Mouse (Mus musculus): Measurements from ENCODE around the gene Spred2. TPM values are rescaled to one million over a fixed set of nuclear protein-coding genes. Genes with fewer than 3 reads are reported as not detected.
A peak's percentile ranks its signal among the peaks of the same experiment; 100 is the strongest.
"Not testable (repeated sequence)": the region's sequence is repeated elsewhere in the genome, so short reads cannot be mapped to it uniquely, and the experiment has no call there.

Gene Spred2
- total RNA-seq, 2 experiments from 2014 or later, result 20.5 to 28.4 TPM

- DNase-seq (ENCODE audit: low spot score), result no peak
- intact Hi-C loops (cut with DNase I), result no loop called here
Observed at GRCm38 (mm10) chr11:19997940-19998339, 73.8 kb downstream of the Spred2 start.

- intact Hi-C loops (cut with DNase I), result no loop called here
- no peak for DNase-seq (ENCODE audit: low spot score)
Observed at GRCm38 (mm10) chr11:20002883-20003282, 78.7 kb downstream of the Spred2 start.

- no peak for DNase-seq (ENCODE audit: low spot score)
Observed at GRCm38 (mm10) chr11:20007701-20008100, 83.5 kb downstream of the Spred2 start.

GRCm38 (mm10) chr11:20011210-20011978 lies 87.2 kb downstream of the Spred2 start:
- DNase-seq (ENCODE audit: low spot score), result no peak
- intact Hi-C loops (cut with DNase I), result loop anchor here (2.0 kb wide), 1 partner anchor 17 kb away; no protein-coding TSS in a partner anchor

More at GRCm38 (mm10) chr11:20007701-20008100, 83.5 kb downstream of the Spred2 start:
- intact Hi-C loops (cut with DNase I), result loop anchor here (5.0 kb wide), 1 partner anchor 35 kb away; no protein-coding TSS in a partner anchor

- DNase-seq (ENCODE audit: low spot score), result no peak
- intact Hi-C loops (cut with DNase I), result no loop called here
Observed at GRCm38 (mm10) chr11:20013366-20013765, 89.2 kb downstream of the Spred2 start.

- intact Hi-C loops (cut with DNase I), result no loop called here
- DNase-seq (ENCODE audit: low spot score), result no peak
Observed at GRCm38 (mm10) chr11:20017937-20018336, 93.8 kb downstream of the Spred2 start.

GRCm38 (mm10) chr11:20018905-20019304 lies 94.7 kb downstream of the Spred2 start:
- intact Hi-C loops (cut with DNase I), result no loop called here
- no peak for DNase-seq (ENCODE audit: low spot score)

GRCm38 (mm10) chr11:20020720-20021119 lies 96.5 kb downstream of the Spred2 start:
- intact Hi-C loops (cut with DNase I), result no loop called here
- no peak for DNase-seq (ENCODE audit: low spot score)

GRCm38 (mm10) chr11:20022462-20022861 lies 98.3 kb downstream of the Spred2 start:
- intact Hi-C loops (cut with DNase I), result no loop called here
- DNase-seq (ENCODE audit: low spot score), result no peak

- intact Hi-C loops (cut with DNase I), result no loop called here
- DNase-seq (ENCODE audit: low spot score), result no peak
Observed at GRCm38 (mm10) chr11:20022911-20023482, 98.8 kb downstream of the Spred2 start.

- intact Hi-C loops (cut with DNase I), result loop anchor here (2.0 kb wide), 1 partner anchor 53 kb away; no protein-coding TSS in a partner anchor
- DNase-seq (ENCODE audit: low spot score), result peak; percentile 16
Observed at GRCm38 (mm10) chr11:20025899-20026298, 101.7 kb downstream of the Spred2 start.

- intact Hi-C loops (cut with DNase I), result loop anchor here (2.0 kb wide), 1 partner anchor 55 kb away; no protein-coding TSS in a partner anchor
- DNase-seq (ENCODE audit: low spot score), result no peak
Observed at GRCm38 (mm10) chr11:20027719-20028118, 103.5 kb downstream of the Spred2 start.

GRCm38 (mm10) chr11:20028396-20028795 lies 104.2 kb downstream of the Spred2 start:
- no peak for DNase-seq (ENCODE audit: low spot score)
- intact Hi-C loops (cut with DNase I), result no loop called here

- no peak for DNase-seq (ENCODE audit: low spot score)
- intact Hi-C loops (cut with DNase I), result no loop called here
Observed at GRCm38 (mm10) chr11:20029014-20029413, 104.8 kb downstream of the Spred2 start.

GRCm38 (mm10) chr11:20030973-20031372 lies 106.8 kb downstream of the Spred2 start:
- intact Hi-C loops (cut with DNase I), result loop anchor here (2.0 kb wide), 1 partner anchor 198 kb away; no protein-coding TSS in a partner anchor

GRCm38 (mm10) chr11:20031536-20031935 lies 107.4 kb downstream of the Spred2 start:
- intact Hi-C loops (cut with DNase I), result loop anchor here (2.0 kb wide), 1 partner anchor 199 kb away; no protein-coding TSS in a partner anchor
- no peak for DNase-seq (ENCODE audit: low spot score)

More at GRCm38 (mm10) chr11:20030973-20031372, 106.8 kb downstream of the Spred2 start:
- not testable (repeated sequence) for DNase-seq (ENCODE audit: low spot score)

- no peak for DNase-seq (ENCODE audit: low spot score)
- intact Hi-C loops (cut with DNase I), result loop anchor here (2.0 kb wide), 1 partner anchor 115 kb away; no protein-coding TSS in a partner anchor
Observed at GRCm38 (mm10) chr11:20033541-20034160, 109.5 kb downstream of the Spred2 start.

GRCm38 (mm10) chr11:20034337-20034947 lies 110.3 kb downstream of the Spred2 start:
- intact Hi-C loops (cut with DNase I), result loop anchor here (2.0 kb wide), 1 partner anchor 116 kb away; no protein-coding TSS in a partner anchor
- no peak for DNase-seq (ENCODE audit: low spot score)

- intact Hi-C loops (cut with DNase I), result loop anchor here (2.0 kb wide), 1 partner anchor 117 kb away; no protein-coding TSS in a partner anchor
- no peak for DNase-seq (ENCODE audit: low spot score)
Observed at GRCm38 (mm10) chr11:20035343-20035928, 111.3 kb downstream of the Spred2 start.
